Mouse (Mus musculus): ENCODE results near the gene Rcvrn. TPM values are rescaled to one million over a fixed set of nuclear protein-coding genes. Genes with fewer than 3 reads are reported as not detected.

Rcvrn gene
- polyA plus RNA-seq, 1 experiment from 2014 or later: not detected

DNA sequence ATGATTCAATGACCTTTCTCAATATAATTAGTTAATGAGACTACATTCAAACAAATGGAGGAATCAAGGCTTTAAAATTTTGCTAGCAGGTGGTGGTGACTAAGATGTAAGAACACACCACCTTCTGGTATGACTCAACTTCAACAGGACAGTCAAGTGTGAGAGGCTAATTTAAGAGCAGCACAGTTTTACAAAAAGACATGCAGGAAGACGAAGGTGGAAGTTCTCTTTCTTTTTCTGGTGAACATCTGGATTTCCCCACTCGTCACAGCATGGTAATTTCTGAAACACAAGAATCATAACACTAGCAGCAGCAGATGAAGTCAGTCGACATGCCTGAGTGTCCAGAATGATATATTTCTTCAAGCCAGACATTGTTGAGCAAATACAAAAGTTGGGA lies 39.5 kb downstream of the Rcvrn start:
- no peaks in the 10 kb centered on the region for H3K36me3 ChIP-seq
- 51% methylated on average over 3 of the region's 3 CpGs for WGBS
- no peak overlapping the region for H3K27ac ChIP-seq
- H3K4me3 ChIP-seq (replicated peaks): no peak overlapping the region
- H3K9me3 ChIP-seq: no peaks in the 10 kb centered on the region
- no peak for ATAC-seq
- no peaks in the 10 kb centered on the region for H3K4me1 ChIP-seq (replicated peaks)
- no peak overlapping the region for H3K4me2 ChIP-seq (replicated peaks)
- no peaks in the 10 kb centered on the region for H3K27me3 ChIP-seq (replicated peaks)
- no peak overlapping the region for H3K9ac ChIP-seq

DNA sequence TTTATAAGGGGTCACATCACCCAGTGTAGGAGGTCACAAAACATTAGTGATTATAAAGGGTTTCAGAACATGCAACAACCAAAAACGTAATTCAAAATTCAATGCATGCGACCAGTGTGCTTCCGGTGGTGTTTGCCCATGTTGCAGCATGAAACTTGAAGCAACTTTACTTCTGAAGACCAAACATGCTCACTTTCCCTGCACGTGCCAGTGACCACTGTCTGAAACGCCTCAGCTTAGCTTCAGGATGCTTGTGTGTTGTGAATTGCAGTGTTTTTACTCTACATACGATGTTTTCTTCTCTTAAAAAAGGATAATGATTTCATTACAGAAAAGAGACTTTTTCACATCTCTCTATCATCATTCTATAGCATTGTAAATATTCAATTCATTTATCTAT lies 43.2 kb downstream of the Rcvrn start:
- 71% methylated on average over 6 of the region's 6 CpGs for WGBS
- no peak for ATAC-seq
- Histone ChIP-seq H3K9ac (no peak overlapping the region), H3K27ac (no peak overlapping the region), H3K4me3 (replicated peaks) (no peak overlapping the region), H3K27me3 (replicated peaks) (no peaks in the 10 kb centered on the region), H3K36me3 (no peaks in the 10 kb centered on the region), H3K9me3 (no peaks in the 10 kb centered on the region), H3K4me2 (replicated peaks) (no peak overlapping the region), H3K4me1 (replicated peaks) (no peaks in the 10 kb centered on the region)

DNA sequence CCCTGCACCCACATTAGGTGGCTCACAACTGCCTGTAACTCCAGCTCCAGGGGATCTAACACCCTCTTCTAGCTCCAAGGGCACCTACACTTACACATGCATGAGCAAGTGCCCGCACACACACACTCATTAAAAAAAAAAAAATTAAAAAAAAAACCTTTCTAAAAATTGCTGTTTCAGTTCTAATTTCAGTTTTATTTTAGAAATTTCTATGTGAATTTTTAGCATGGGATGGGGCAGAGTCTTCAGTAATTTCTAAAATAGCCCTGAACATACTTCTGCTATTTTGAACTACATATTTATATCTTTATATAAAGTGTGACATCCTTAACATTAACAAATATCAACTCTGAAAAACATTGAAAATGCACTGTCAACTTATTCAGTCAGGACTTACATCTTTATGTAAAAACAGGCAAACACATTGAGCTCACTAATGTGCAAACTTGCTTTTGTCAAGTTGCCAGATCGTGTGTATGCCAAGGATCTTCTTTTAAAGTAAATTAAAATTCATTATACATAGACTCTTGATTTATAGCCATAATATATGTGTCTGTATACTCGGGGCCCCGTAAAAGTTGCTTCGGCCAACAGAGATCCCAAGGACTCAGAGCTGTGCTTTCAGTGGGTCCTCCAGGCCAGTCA lies 43.8 kb downstream of the Rcvrn start:
- Histone ChIP-seq H3K36me3 (no peaks in the 10 kb centered on the region), H3K9ac (no peak overlapping the region), H3K4me2 (replicated peaks) (no peak overlapping the region), H3K27ac (no peak overlapping the region), H3K9me3 (no peaks in the 10 kb centered on the region), H3K4me3 (replicated peaks) (no peak overlapping the region), H3K4me1 (replicated peaks) (no peaks in the 10 kb centered on the region), H3K27me3 (replicated peaks) (no peaks in the 10 kb centered on the region)
- WGBS: 48% methylated on average over 5 of the region's 5 CpGs
- ATAC-seq: no peak

DNA sequence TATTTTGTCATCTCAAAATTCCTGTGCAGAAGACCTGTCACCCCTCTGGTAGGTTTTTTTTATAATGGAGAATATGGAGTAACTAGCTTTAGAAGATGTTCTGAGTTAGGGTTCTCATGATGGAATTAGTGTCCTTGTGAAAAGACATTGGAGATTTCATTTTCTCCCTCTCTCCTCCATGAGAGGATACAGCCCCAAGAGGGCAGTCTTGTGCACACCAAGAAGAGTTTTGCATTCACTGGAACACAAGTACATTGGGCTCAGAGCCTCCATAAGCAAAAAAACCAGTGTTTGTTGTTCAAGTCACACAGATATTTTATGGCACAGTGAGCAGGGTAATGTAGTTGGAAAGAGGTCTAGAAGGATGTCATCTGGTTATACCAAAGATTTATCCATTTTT lies 46.4 kb downstream of the Rcvrn start:
- Histone ChIP-seq H3K4me2 (replicated peaks) (no peak overlapping the region), H3K27me3 (replicated peaks) (no peaks in the 10 kb centered on the region), H3K4me3 (replicated peaks) (no peak overlapping the region), H3K9me3 (no peaks in the 10 kb centered on the region), H3K36me3 (no peaks in the 10 kb centered on the region), H3K4me1 (replicated peaks) (no peaks in the 10 kb centered on the region), H3K9ac (no peak overlapping the region), H3K27ac (no peak overlapping the region)
- ATAC-seq: no peak

Other genes starting within 250 kb of the Rcvrn start
- gene Gas7, start 239.9 kb upstream of the Rcvrn start, polyA plus RNA-seq (2015; fragmentation: Nextera tagmentation; extraction: Ambion mirVana): 10.1 and 10.4 TPM in 2 replicates
- gene Glp2r, start 75.8 kb downstream of the Rcvrn start, polyA plus RNA-seq (2015; fragmentation: Nextera tagmentation; extraction: Ambion mirVana): 4.0 and 4.2 TPM in 2 replicates
- gene Gsg1l2, start 79.3 kb downstream of the Rcvrn start, polyA plus RNA-seq (2015; fragmentation: Nextera tagmentation; extraction: Ambion mirVana): 0.24 TPM in 1 of 2 replicates, not detected in the other
- gene Dhrs7c, start 102.9 kb downstream of the Rcvrn start, polyA plus RNA-seq (2015; fragmentation: Nextera tagmentation; extraction: Ambion mirVana): 0.16 TPM in 1 of 2 replicates, not detected in the other
- gene Usp43, start 226.8 kb downstream of the Rcvrn start, polyA plus RNA-seq (2015; fragmentation: Nextera tagmentation; extraction: Ambion mirVana): 5.2 and 5.4 TPM in 2 replicates

Data from intestine, embryonic 15.5 days (tissue).